Mouse (Mus musculus): ENCODE results near the gene Psmd7.

Psmd7 gene

DNA sequence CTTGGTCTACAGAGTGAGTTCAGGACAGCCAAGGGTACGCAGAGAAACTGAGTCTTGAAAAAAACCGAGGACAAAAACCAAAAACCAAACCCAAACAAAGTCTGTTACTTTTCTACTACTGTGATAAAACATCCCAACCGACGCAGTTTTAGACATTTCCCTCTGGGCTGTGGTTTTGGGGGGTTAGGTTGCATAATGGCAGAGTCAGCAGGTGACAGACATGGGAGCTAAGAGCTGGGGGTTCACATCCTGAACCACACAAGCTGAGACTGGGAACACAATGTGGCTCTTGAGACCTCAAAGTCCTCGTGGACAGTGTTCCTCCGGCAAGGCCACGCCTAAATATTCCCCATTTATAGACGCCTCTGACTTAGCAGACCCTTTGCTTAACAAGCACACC is 10.1 kb downstream of the Psmd7 start:
- no peak for DNase-seq (ENCODE audit: low spot score)

DNA sequence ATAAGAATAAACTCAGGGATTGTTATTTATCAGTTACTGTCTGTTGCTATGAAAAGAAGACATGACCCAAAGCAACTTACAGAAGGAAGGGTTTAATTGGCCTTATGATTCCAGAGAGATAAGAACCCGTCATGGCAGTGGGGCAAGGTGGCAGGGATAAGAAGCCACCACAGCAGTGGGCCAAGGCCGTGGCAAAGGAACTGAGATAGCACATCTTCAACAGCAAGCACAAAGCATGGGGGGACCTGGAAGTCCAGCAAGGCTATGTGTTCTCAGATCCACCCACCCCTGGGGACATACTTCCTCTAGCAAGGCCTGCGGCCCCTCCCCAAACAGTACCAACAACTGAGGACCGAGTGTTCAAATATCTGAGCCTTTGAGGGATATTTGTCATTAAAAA is 10.6 kb downstream of the Psmd7 start:
- DNase-seq (ENCODE audit: low spot score): no peak

DNA sequence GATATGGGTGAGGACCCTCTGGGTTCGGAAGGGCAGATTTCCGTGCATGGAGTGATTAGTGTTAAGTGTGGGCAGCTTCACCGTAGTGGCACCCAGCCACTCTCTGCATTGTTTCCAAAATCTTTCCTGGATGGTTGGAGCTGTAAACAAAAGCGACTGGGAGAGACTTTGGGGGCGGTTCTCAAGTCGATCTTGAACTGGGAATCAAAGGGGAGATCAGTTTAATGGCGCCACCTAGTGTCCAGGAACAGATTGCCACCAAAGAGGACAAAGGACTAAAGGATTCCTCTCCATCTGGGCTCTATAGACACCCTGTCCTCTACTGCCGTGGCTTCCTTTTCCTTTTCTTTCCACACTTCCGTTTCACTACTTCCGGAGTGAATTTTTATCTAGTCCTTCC is 11.6 kb downstream of the Psmd7 start:
- DNase-seq (ENCODE audit: low spot score): peak; percentile 88

DNA sequence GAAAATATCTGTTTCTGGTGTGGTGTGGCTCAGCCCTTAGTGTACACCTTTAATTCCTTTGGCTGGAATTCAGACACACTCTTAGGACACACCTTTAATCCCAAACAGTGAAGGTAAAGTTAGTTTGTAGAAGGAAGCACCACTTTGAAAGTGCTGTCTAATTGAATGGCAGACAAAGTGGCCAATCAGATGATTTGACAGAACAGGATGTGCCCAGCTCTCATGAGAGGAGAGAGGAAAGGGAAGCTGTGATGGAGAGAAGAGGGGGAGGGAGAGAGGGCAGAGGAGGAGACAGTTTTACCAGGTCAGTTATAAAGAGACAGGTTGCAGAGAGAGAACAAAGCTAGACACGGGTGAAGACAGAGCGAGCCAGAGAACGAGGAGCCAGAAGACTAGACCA is 13.5 kb downstream of the Psmd7 start:
- no peak for DNase-seq (ENCODE audit: low spot score)

DNA sequence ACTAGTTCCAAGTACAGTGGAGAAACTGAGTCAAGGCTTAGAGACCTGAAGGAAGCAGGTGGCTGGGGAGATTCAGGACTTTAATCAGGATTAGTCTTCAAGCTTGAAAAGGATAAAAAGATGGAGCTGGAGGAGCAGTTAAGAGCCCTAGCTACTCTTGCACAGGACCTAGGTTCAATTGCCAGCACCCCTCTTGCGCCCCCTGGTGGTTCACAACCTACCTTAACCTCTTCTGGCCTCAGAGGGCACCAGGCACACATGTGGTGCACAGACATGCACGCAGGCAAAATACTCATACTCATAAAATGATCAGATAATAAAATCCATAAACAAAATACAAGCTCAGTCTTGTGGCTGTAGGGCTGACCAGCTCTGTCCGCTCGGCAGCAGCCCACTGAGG is 15.8 kb downstream of the Psmd7 start:
- DNase-seq (ENCODE audit: low spot score): peak; percentile 52

DNA sequence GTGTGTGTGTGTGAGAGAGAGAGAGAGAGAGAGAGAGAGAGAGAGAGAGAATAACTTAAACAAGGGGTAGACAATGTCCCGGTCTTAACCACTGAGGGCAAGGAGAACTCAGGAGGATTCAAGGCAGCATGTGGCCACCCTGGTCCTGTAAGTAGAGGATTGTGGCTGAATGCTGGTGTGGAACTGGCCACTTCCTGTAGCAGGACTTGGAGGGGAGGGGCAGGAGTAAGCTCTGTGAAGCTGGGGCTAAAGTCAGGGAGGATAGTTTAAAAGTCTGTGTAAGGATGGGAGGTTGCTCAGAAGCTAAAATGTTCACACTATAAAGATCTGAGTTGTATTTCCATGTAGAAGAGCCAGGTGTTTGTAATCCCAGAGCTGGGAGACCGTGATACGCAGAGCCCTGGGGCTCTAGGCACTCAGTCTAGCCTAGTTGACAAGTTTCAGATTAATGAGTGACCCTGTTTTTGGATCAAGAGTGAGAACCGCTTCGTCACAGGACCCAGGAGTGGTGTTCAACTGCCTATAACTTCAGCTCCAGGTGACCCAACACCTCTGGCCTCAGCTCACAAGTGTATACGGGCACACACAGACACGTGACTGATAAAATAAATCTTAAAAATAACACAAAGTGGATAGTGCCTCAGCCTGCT is 16.7 kb downstream of the Psmd7 start:
- DNase-seq (ENCODE audit: low spot score): no peak

DNA sequence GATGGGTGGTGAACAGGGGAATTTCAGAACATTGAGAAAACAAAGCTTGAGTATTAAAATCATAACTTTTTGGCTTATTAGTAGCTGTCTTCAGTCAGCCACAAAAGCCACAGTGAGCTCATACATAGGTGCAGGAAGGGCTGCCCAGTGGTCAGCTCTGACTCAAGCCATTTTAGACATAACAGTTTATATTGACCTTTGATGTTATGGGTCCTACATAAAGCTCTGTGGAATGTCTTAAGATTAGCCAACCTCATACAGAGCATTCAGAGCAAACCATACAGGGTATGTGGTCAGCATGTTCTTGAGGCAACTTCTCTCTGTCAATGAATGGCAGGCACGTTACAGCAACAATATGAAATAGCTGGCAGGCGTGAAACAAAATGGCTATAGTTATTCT is 17.2 kb downstream of the Psmd7 start:
- DNase-seq (ENCODE audit: low spot score): no peak

DNA sequence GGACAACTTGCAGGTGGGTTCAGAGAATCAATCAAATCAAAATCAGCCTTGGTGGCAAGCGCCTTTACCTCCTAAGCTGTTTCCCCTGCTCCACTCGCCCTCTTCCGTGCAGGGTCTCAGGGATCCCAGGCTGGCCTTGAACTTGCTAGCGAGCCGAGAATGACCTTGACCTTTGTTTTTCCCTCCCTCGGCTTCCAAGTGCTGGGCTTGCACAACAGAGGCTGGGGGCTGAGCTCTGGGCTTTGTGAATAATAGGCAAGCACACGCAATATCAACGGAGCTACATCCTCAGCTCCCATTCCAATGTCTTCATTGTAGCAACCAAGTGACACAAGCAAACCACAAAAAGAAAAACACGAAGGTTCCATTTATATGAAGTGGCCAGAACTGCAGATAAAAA is 26.1 kb downstream of the Psmd7 start:
- no peak for DNase-seq (ENCODE audit: low spot score)

DNA sequence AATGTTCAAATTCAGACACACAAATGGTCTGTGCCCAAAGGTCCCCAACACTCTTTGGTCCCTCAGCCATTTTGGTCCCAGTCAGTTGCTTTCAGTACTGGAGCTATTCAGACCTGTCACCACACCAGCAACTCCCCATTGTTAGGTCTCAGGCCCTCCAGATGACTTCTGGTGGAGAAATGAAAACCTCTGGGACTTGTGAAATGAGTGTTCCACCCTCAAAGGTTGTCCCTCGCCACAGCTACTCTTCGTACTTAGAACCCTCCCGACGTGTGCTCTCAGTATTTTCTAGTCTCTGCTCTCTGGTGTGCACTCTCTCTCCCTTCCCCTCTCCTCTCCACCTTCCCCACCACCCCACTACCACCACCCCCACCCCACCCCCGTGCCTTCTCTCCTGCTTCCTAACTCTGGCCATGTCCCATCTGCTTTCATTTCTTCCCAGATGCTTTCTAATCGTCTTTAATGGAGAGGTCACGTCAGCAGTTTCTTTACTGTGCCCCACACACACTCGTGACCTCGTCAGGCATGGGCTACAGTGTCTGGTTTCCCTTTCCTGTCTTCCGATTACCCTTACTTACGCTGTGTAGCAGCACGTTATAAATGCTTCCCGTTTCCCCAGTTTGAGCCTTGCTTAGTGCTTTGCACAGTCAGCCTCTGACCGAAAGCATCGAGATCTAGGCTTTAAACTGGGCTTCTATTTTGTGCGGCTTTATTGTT is 27.3 kb downstream of the Psmd7 start:
- no peak for DNase-seq (ENCODE audit: low spot score)

DNA sequence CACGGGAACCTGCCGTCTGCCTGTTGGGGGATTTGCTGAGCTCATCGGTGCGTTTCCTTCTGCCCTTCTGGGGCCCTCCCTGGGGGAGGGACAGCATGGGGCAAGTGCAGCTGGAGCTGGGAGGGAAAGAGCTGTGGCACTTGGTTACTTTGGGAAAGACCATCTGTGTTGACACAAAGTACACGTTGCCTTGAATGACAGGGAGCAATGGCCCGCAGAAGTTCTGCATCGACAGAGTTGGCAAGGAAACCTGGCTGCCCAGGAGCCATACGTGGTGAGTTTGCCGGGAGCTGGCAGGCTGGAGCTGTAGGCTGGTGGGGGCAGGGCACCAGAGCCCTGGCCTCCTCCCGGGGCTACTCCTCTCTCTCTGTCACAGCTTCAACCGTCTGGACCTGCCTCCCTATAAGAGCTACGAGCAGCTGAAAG is 31.7 kb downstream of the Psmd7 start:
- no peak for DNase-seq (ENCODE audit: low spot score)

DNA sequence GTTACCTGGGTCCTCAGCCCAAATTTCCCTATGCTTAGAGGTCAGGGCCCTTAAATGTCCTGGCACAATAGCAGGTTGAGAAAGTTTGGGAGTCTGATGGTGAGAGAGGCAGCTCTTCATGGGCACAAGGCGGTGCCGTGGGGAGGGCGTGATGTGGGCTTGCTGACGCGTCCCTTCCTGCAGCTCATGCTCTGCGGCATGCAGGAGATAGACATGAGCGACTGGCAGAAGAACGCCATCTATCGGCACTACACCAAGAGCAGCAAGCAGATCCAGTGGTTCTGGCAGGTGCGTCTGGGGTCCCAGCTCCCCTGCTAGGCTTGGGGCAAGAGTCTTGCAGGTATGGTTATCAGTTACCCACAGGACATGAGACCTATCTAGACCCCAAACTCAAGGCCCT is 33.0 kb downstream of the Psmd7 start:
- DNase-seq (ENCODE audit: low spot score): no peak

DNA sequence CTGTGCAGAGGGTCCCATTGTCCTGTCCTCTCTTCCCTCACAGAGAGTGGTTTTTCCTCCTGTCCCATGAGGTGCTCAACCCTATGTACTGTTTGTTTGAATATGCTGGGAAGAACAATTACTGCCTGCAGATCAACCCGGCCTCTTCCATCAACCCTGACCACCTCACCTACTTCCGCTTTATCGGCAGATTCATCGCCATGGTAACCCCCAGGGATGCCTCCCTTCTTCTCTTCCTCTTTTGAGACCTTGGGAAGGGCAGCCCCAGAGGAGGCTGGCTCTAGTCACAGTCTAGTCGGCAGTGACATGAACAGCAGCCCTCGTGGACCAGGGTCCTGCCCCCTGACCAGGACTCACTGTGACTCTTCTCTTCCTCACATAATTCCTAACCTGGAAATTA is 36.0 kb downstream of the Psmd7 start:
- no peak for DNase-seq (ENCODE audit: low spot score)

DNA sequence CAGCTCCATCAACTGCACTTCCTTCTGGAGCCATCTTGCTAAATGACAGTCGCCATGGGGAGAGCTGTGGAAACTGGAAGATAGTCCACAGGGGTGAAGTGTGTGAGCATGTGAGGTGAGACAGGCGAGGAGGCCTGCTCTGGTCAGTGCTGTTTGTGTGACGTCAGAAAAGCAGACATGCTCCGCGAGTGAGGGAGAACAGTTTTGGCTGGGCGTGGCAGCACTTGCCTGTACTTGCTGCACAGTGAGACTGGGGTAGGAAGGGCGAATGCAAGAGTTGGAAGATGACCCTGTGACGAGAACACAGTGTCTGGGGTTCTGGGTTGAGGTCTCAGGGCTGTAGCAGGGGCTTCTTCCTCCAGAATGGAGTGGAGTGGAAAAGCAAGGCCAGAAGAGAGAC is 41.4 kb downstream of the Psmd7 start:
- no peak for DNase-seq (ENCODE audit: low spot score)

DNA sequence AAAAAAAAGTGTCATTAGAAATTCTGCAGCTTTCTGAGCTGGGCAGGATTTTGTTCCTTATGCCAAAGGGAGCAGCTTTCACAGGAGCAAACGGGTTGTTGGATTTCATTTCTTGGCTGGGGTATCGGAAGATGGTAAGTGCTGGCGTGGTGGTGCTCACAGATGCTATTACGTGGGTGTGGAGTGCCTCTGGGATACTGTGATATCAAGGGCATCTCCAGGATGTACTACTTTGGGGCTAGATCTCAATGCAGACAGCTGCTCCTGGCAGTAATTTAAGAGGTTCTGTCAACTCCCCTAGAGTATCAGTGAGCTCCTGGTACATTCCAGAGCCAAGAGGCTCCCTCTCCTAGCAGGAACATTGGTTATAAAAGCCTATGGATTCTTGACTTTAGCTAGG is 42.1 kb downstream of the Psmd7 start:
- no peak for DNase-seq (ENCODE audit: low spot score)

DNA sequence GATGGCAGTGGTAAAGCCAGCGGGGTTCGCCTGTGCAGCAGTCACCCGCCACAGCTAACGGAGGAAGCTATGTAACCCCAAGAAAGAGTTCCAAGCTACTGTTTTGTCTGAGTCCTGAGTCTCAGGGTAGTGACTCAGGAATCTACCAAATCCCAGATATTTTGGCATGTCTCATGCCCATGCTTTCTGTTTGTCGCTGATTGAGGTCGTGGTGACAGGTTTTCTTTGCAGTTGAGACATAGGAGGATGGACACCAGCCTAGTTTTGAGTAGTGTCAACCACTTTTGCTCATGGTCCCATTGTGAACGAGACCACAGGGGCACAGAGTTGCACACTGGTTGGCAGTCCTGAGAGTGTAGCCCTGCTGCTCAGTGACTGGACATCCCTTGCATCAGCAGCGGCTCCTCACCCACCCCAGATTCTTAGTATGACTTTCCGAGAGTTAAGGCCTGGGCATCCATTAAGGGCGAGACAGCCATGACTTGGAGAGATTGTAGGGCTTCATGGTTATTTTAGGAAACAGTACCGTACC is 42.6 kb downstream of the Psmd7 start:
- no peak for DNase-seq (ENCODE audit: low spot score)

DNA sequence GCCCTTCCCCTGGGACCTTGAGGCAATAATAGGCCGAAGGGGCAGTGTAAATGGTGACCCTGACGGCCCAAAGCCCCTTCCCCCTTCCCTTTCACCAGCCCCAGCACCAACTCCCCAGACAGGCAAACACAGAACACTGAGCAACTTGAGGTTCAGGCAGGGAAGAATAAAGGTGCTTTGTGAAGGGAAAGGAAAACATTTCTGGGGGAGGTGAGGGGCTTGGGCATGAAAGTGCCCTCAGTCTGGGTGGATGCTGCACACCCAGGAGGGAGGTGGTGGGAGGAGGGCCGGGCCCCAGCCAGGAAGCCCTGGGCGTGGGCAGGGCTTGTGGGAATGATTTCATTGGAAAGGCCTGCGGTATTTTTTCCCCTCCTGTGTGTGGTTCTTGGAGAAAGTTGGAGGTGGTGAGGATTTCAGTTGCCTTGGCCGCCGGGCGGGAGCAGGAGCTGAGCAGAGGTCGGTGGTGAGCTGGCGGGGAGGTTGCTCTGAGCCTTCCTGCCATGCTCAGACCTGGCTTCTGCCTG is 43.6 kb downstream of the Psmd7 start:
- DNase-seq (ENCODE audit: low spot score): no peak

DNA sequence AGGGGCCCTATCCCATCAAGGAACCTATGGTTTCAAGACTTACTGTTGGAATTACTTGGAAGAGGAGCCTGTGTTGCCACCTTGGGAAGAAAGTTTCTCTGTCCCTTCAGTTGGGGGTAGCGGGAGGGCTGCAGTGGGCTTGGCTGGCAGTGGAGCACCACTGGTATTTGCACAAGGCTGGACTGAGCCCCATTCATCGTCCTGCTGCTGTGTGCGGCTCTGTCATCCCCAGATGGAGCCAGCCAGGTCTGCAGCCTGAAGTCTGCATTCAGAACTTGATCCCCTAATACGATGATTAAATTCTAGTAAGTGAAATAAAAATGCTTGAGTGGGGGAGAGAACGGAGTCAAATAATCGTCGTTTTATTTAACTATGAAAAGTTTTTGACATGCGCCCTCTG is 44.1 kb downstream of the Psmd7 start:
- DNase-seq (ENCODE audit: low spot score): no peak

DNA sequence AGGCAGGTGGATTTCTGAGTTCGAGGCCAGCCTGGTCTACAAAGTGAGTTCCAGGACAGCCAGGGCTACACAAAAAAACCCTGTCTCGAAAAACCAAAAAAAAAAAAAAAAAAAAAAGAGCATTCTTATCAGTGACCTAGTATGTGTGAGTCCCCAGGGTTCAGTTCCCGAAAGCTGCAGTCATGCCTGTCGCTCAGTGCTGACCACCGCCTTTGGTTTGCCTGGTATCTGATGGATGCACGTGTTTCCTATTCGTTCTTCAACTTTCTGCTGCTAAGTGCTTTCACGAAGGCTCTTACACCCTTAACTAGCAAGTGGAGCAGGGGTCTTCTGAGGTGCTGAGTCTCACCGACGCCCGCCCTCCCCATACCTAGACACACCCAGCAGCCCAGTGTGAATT is 44.5 kb downstream of the Psmd7 start:
- no peak for DNase-seq (ENCODE audit: low spot score)

DNA sequence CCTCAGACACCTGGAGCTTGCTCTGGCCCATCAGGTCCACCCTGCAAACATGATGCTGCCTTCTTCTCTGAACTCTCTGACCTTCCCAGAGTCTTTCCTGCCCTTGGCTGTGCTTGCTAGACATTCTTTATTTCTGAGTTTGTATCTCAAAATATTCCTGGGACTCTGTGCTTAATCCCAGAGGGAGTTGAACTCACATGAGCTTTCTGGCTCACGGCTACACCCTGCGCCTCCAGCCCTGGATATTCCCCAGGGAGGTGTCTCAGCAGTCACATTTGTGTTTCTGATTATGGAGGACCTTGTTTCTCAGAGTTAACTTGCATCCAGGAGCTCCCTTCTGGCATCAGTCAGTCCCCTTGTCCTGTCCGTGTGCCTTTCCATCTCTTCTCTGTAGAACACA is 46.1 kb downstream of the Psmd7 start:
- no peak for DNase-seq (ENCODE audit: low spot score)

DNA sequence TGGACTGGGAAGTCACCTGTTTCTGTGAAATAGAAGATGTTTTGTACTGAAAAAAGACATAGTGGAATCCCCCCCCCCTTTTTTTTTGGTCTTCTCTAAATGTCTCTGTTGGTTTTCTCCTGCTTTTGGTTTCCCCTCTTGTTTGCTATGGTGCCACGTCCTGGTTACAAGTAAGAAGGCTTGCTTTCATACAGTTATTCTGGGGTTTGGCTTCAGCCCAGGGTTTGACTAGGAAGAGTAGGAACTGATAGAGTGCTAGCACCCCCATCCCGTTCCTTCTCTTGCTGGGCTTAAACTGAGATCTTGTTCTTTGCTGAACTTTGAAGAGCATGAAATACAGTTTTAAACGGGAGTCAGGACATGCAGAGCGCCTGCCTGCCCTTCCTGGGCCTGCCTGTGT is 46.9 kb downstream of the Psmd7 start:
- no peak for DNase-seq (ENCODE audit: low spot score)

DNA sequence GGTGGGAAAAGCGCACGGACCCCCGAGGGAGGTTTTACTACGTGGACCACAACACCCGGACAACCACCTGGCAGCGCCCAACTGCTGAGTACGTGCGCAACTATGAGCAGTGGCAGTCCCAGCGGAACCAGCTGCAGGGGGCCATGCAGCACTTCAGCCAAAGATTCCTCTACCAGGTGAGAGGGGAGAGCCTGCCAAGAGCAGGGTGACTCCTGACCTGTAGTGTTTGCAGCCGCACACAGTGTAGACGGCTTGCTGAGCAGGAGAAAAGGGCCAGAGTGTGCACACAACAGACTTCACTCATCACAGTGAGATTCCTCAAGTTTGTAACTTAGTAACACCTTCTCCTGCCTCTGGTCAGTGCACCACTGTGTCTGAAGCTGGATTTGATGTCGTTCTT is 47.6 kb downstream of the Psmd7 start:
- DNase-seq (ENCODE audit: low spot score): no peak

DNA sequence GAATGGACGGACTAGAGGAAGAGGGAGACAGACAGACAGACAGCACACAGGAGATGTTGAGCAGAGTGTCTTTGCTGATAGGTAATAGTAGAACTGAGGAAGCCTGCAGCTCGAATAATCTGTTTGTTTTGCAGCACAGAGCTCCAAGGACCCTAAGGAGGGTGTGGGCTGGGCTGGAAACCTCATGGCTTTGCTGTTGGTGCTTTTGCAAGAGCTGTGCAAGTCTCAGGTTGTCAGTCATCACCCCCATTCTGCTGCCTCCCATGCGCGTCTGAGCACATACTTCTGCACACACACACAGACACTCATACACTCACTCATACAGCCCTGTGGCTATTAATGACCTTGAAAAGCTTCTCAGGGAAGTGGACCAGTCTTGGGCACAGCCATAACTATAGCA is 50.8 kb downstream of the Psmd7 start:
- no peak for DNase-seq (ENCODE audit: low spot score)
